Mouse (Mus musculus) frontal cortex, postnatal 36 days (tissue): ENCODE measurements at regions not wholly inside any gene's neighbourhood (a gene's known extent, or its start where the extent isn't known, plus 50 kb on each side); places are given as distances from the start of the nearest gene placed in this dataset.

Experiments used
- DNase-seq, 2 experiments: peaks; one replicate each; pipeline ENCODE4 v3.0.0; 2022; ENCODE audit warnings: low spot score in 2 of 2

DNA sequence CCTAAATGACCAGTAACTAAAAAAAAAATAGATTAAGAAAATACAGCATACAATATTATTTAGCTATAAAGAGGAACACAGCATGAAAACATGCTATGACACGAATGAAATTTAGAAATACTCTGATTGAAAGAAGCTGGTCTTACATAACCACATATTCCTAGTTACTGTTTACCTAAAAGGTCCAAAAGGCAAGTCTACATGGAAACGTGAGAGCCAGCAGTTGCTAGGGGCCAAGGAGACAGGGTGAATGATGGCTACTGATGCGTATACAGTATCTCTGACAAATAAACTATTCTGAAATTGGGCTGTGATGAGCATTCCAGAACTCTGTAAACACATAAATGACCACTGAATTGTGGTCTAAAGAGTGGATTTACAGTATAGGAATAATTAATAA lies 194.5 kb upstream of the Zbtb20 start:
- no peak for DNase-seq

DNA sequence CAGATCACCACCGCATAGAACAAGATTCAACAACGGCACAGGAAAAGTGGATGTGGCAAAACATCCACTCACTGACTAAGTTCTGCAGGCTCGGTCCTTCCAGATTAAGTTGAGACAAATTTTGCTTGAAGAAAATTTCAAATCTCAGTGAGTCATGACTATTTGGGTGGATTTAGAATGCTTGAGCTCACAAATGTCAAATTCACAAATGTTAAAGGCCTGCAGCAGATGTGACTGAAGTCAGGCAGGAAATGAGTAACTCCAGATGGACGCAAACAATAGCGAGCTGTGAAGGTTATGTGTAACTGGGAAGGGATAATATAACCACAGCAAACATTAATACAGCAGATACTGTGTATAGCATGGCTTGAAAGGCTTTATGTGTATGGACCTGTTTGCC lies 198.5 kb upstream of the Zbtb20 start:
- DNase-seq: no peak

- DNase-seq: no peak
Measured at GRCm38 (mm10) chr16:42676406-42677075, 199.1 kb upstream of the Zbtb20 start.

GRCm38 (mm10) chr16:42675031-42675430 lies 200.7 kb upstream of the Zbtb20 start:
- DNase-seq: peak in 1 of 2 experiments; percentile 6

DNA sequence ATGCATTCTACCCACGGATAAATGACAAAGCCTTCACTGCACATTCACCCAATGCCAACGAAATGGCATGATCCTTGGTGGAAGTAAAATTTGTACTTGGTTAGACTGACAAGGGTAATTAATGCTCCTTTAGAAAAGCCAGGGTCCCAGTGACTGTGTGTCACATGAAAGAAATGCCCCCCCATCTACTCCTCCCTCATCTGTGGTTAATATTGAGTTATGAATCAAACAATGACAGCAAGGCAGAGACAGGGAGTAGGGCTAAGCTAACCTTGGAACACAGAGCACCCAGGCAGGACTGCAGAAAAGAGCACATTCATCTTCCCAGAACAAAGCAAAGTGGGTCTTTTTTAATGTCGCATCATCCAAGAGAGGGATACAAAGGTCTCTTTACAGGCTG lies 209.1 kb upstream of the Zbtb20 start:
- no peak for DNase-seq

- DNase-seq: no peak
Measured at GRCm38 (mm10) chr16:42651904-42652732, 223.6 kb upstream of the Zbtb20 start.

DNA sequence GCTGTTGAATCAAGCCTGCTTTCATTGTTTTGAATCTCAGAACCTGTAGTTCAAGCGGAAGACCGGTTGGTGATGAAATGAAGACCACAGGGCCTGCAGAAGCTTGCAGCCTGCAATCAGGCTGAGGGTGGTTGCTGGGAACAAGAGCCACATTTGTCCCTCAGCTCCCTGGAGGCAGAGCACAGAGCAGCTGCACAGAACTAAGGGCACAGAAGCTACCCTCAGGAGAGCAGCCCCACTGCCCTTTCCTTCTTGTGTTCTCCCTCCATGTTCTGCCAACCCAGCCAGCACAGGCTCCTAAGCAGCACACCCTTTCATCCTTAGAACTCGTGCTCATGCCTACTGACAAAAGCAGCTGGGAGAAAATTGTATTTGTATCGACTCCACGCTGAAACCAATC lies 225.9 kb upstream of the Zbtb20 start:
- no peak for DNase-seq

DNA sequence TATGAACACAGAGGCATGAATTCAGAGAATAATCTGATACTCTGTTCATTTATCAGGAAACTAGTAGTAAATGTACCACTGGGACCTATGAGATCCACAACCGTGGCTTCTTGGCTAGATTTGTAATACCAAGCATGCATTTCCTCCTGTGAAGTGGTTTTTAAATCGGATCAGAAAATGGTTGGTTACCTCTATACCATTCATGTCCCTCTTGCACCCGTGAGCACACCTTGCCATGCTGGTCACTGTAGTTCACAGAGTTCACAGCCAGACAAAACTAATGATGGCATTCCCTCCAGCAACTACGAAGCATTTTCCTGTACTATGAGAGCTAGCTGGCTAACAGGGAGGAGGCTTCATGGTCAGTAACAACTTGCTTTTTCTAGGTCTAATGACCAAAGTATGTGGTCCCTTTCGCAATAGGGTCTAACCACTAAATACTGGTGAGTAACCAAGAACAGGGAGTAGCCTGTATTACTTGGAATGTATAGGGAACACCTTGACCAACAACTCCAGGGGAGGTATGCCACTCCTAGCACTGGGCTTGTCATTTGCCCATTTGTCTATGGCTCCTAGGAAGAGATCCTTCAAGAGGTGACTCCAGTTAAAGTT lies 227.0 kb upstream of the Zbtb20 start:
- no peak for DNase-seq

GRCm38 (mm10) chr16:42647762-42648161 lies 227.9 kb upstream of the Zbtb20 start:
- no peak for DNase-seq

- DNase-seq: no peak
Measured at GRCm38 (mm10) chr16:42635766-42636165, 239.9 kb upstream of the Zbtb20 start.

GRCm38 (mm10) chr16:42627675-42628074 lies 248.0 kb upstream of the Zbtb20 start:
- no peak for DNase-seq

DNA sequence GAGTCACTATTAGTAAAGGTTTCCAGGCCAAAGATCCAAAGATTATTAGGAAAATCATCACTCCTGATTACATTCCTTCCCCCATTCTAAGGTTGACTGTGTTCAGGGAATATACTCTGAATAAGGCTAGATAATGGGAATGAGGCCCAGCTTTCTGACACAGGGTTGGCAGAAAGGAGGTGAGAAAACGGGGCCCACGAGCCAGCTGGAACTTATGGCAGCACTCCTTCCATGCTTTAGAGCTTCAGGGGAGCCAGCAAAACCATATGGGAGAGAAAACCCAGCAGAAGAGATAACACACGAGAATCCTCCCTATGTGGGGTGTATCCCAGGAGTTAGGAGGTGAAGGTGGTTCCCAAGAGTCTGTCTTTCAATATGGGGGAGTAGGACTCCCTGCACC lies 259.8 kb upstream of the Zbtb20 start:
- peak; percentile 79 to 91 for DNase-seq

DNA sequence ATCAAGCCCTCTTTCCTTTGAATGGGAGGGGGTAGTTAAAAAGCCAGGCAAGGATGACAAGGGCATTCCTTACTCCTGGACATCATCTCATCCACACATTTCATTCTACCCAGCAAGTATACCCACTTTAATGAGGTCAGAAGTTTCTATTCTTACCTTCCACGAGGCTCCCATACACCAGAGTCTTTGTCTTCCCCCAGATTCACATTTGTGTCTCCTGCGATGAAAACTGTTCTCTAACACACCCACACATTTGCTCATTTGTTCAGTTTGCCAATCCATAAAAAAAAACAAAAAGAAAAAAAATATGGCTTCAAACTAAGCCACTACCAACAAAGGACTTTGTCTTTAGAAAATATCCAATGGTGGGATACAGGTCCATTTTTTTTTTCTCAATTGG lies 263.7 kb upstream of the Zbtb20 start:
- DNase-seq: no peak

DNA sequence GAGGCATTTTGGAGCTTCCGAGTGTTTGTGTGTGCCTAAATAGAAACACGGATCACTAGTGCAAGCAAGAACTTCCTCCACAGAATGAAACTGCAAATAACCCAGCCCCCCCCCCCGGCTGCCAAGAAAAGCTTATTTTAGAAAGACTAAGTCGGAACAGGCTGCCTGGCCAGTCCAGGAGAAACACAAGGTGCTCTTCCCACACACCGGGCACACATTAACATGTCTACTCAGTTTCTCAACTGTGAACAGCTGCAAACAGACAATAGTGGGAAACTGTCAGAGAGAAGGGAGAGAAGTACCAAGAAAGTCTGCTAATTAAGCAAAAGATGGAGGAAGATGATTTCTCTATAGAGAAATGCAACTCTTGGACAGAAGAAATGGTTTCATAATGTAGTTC lies 267.3 kb upstream of the Zbtb20 start:
- peak; percentile 30 to 56 for DNase-seq

- no peak for DNase-seq
Measured at GRCm38 (mm10) chr16:42592321-42592720, 251.9 kb upstream of the Gap43 start.

DNA sequence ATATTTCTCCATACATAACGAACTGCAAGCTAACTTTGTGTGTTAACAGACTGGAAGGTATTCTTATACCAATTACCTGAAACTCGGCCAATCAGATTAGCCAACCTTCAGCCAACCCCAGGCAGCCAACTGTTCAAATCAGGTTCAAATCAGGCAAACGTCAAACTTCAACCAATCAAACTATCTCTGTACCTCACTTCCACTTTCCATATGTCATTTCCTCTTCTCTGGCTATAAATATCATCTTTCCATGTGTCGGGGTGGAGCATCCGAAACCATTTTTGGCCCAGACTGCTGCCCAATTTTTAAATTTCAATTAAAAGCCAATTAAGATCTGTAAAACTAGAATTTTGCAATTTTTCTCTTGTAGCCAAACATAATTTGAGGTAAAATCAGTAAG lies 251.1 kb upstream of the Gap43 start:
- DNase-seq: no peak

GRCm38 (mm10) chr16:42586196-42586595 lies 245.7 kb upstream of the Gap43 start:
- no peak for DNase-seq

- no peak for DNase-seq
Measured at GRCm38 (mm10) chr16:42575517-42575946, 235.1 kb upstream of the Gap43 start.

DNA sequence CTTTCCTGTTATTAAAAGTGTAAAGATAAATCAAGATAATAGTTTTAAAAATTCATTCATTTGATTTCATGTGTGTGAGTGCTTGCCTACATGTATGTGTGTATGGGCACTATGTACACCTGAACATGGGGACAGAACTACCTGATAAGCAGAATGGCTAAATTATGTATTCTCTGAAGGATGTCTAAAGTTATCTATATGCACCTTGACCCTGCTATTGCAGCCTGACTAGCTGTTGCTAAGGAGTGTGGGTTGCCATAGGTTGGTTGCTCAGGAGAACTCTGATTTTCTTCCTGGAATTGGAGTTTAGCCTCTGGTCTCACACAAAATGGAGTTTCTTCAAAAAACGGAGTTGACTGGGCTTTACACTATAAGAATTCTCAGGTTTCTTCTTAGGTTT lies 234.5 kb upstream of the Gap43 start:
- no peak for DNase-seq

GRCm38 (mm10) chr16:42570246-42570996 lies 230.0 kb upstream of the Gap43 start:
- peak in 1 of 2 experiments; percentile 21 for DNase-seq

DNA sequence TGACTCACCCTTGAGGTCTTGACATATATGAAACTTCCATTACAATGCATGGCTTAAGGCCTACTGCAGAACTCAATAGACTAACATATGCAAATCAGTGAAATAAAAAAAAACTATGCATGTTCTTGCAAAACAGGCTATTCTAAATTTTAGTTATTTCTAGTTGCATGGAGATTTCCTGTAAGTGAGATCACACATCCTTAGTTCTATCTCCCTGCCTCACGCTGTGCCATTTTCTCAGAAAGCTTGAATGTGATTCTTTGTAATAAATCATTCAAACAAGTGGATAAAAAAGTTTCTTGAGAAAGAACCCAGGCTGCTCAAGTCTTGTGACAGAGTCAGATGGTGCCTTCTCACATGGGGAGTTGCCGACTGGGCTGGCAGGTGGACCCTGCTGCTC lies 228.9 kb upstream of the Gap43 start:
- DNase-seq: peak in 1 of 2 experiments; percentile 20

GRCm38 (mm10) chr16:42549591-42549990 lies 209.1 kb upstream of the Gap43 start:
- DNase-seq: no peak
